Mouse (Mus musculus): ENCODE data around the gene Il10. TPM values are rescaled to one million over a fixed set of nuclear protein-coding genes. Genes with fewer than 3 reads are reported as not detected.

Gene Il10
- total and polyA plus RNA-seq, 2 experiments from 2014 or later, result not detected

- DNase-seq (ENCODE audit: low spot score) (no peak), ATAC-seq (no peak)
- no peaks in the 10 kb centered on the region for H3K36me3 ChIP-seq (ENCODE audit: insufficient read depth, low read length)
- H3K9me3 ChIP-seq (ENCODE audit: low read length), result no peaks in the 10 kb centered on the region
- no peak for TF ChIP-seq CTCF (IDR thresholded peaks at IDR 0.05; ENCODE audit: low read depth)
- no peak overlapping the region for H3K4me3 ChIP-seq (ENCODE audit: low read length)
- 93% methylated on average over 8 of the region's 8 CpGs for WGBS
- H3K4me2 ChIP-seq (ENCODE audit: low read depth, low read length), result no peak overlapping the region
- H3K27ac ChIP-seq, result no peak overlapping the region
- H3K4me1 ChIP-seq (ENCODE audit: insufficient read depth, low read length), result no peaks in the 10 kb centered on the region
- H3K27me3 ChIP-seq (ENCODE audit: insufficient read depth, low read length), result no peaks in the 10 kb centered on the region
- H3K9ac ChIP-seq (replicated peaks; ENCODE audit: low read length), result no peak overlapping the region
Measured at GRCm38 (mm10) chr1:131048946-131049345, 29.3 kb downstream of the Il10 start.

- WGBS, result 90% methylated on average over 5 of the region's 5 CpGs
Measured at GRCm38 (mm10) chr1:131049361-131049806, 29.7 kb downstream of the Il10 start.

GRCm38 (mm10) chr1:131050011-131050410 is 30.4 kb downstream of the Il10 start:
- DNase-seq (ENCODE audit: low spot score) (no peak), ATAC-seq (no peak)
- Histone ChIP-seq H3K4me1 (ENCODE audit: insufficient read depth, low read length) (no peaks in the 10 kb centered on the region), H3K9ac (replicated peaks; ENCODE audit: low read length) (no peak overlapping the region), H3K9me3 (ENCODE audit: low read length) (no peaks in the 10 kb centered on the region), H3K4me2 (ENCODE audit: low read depth, low read length) (no peak overlapping the region), H3K27ac (no peak overlapping the region), H3K36me3 (ENCODE audit: insufficient read depth, low read length) (no peaks in the 10 kb centered on the region; the same call in 1 of the 2 replicates), H3K27me3 (ENCODE audit: insufficient read depth, low read length) (no peaks in the 10 kb centered on the region), H3K4me3 (ENCODE audit: low read length) (no peak overlapping the region)
- no peak for TF ChIP-seq CTCF (IDR thresholded peaks at IDR 0.05; ENCODE audit: low read depth)
- WGBS, result 88% methylated on average over 5 of the region's 5 CpGs

More at GRCm38 (mm10) chr1:131049361-131049806, 29.7 kb downstream of the Il10 start:
- Histone ChIP-seq H3K9me3 (ENCODE audit: low read length) (no peaks in the 10 kb centered on the region), H3K27ac (no peak overlapping the region), H3K4me1 (ENCODE audit: insufficient read depth, low read length) (no peaks in the 10 kb centered on the region), H3K4me2 (ENCODE audit: low read depth, low read length) (no peak overlapping the region), H3K36me3 (ENCODE audit: insufficient read depth, low read length) (no peaks in the 10 kb centered on the region; the same call in 1 of the 2 replicates), H3K4me3 (ENCODE audit: low read length) (no peak overlapping the region), H3K27me3 (ENCODE audit: insufficient read depth, low read length) (no peaks in the 10 kb centered on the region), H3K9ac (replicated peaks; ENCODE audit: low read length) (no peak overlapping the region)
- ATAC-seq, result no peak
- no peak for TF ChIP-seq CTCF (IDR thresholded peaks at IDR 0.05; ENCODE audit: low read depth)
- DNase-seq (ENCODE audit: low spot score), result no peak

- 88% methylated on average over 5 of the region's 5 CpGs for WGBS
- 0 out of 2 replicates have a peak, but pooled peaks have one; percentile 26 for TF ChIP-seq CTCF (IDR thresholded peaks at IDR 0.05; ENCODE audit: low read depth)
- H3K4me2 ChIP-seq (ENCODE audit: low read depth, low read length), result no peak overlapping the region
Measured at GRCm38 (mm10) chr1:131050617-131051016, 31.0 kb downstream of the Il10 start.

GRCm38 (mm10) chr1:131051073-131051472 is 31.4 kb downstream of the Il10 start:
- DNase-seq (ENCODE audit: low spot score) (no peak), ATAC-seq (no peak)
- TF ChIP-seq CTCF (IDR thresholded peaks at IDR 0.05; ENCODE audit: low read depth), result no peak
- Histone ChIP-seq H3K27me3 (ENCODE audit: insufficient read depth, low read length) (no peaks in the 10 kb centered on the region), H3K27ac (no peak overlapping the region), H3K4me3 (ENCODE audit: low read length) (no peak overlapping the region), H3K36me3 (ENCODE audit: insufficient read depth, low read length) (peaks cover 9% of the 10 kb centered on the region; the same call in 1 of the 2 replicates), H3K4me2 (ENCODE audit: low read depth, low read length) (no peak overlapping the region), H3K4me1 (ENCODE audit: insufficient read depth, low read length) (no peaks in the 10 kb centered on the region), H3K9ac (replicated peaks; ENCODE audit: low read length) (no peak overlapping the region), H3K9me3 (ENCODE audit: low read length) (no peaks in the 10 kb centered on the region)
- WGBS, result 37% methylated on average over 7 of the region's 7 CpGs

More at GRCm38 (mm10) chr1:131050617-131051016, 31.0 kb downstream of the Il10 start:
- no peak for DNase-seq (ENCODE audit: low spot score)
- Histone ChIP-seq H3K27me3 (ENCODE audit: insufficient read depth, low read length) (no peaks in the 10 kb centered on the region), H3K9ac (replicated peaks; ENCODE audit: low read length) (no peak overlapping the region), H3K4me3 (ENCODE audit: low read length) (no peak overlapping the region), H3K36me3 (ENCODE audit: insufficient read depth, low read length) (peaks cover 4% of the 10 kb centered on the region; the same call in 1 of the 2 replicates), H3K27ac (no peak overlapping the region), H3K4me1 (ENCODE audit: insufficient read depth, low read length) (no peaks in the 10 kb centered on the region), H3K9me3 (ENCODE audit: low read length) (no peaks in the 10 kb centered on the region)
- ATAC-seq, result no peak

- no peak overlapping the region; the same call in 1 of the 2 replicates for H3K9ac ChIP-seq (replicated peaks; ENCODE audit: low read length)
- no peaks in the 10 kb centered on the region for H3K4me1 ChIP-seq (ENCODE audit: insufficient read depth, low read length)
- peak; percentile 93 for DNase-seq (ENCODE audit: low spot score)
- no peak overlapping the region for H3K4me3 ChIP-seq (ENCODE audit: low read length)
- H3K9me3 ChIP-seq (ENCODE audit: low read length), result no peaks in the 10 kb centered on the region
- TF ChIP-seq CTCF (IDR thresholded peaks at IDR 0.05; ENCODE audit: low read depth), result peak; percentile 91
- whole genome bisulfite sequencing, result under 1% methylated on average over 8 of the region's 8 CpGs
- H3K4me2 ChIP-seq (ENCODE audit: low read depth, low read length), result no peak overlapping the region
- ATAC-seq, result peak; percentile 79
- H3K27ac ChIP-seq, result no peak overlapping the region
- H3K27me3 ChIP-seq (ENCODE audit: insufficient read depth, low read length), result no peaks in the 10 kb centered on the region
- H3K36me3 ChIP-seq (ENCODE audit: insufficient read depth, low read length), result peaks cover 25% of the 10 kb centered on the region; the same call in 1 of the 2 replicates
Measured at GRCm38 (mm10) chr1:131053239-131053638, 33.6 kb downstream of the Il10 start.

- H3K27me3 ChIP-seq (ENCODE audit: insufficient read depth, low read length), result no peaks in the 10 kb centered on the region
- no peaks in the 10 kb centered on the region for H3K9me3 ChIP-seq (ENCODE audit: low read length)
- no peaks in the 10 kb centered on the region for H3K4me1 ChIP-seq (ENCODE audit: insufficient read depth, low read length)
- H3K36me3 ChIP-seq (ENCODE audit: insufficient read depth, low read length), result peaks cover 25% of the 10 kb centered on the region; the same call in 1 of the 2 replicates
- H3K9ac ChIP-seq (replicated peaks; ENCODE audit: low read length), result no peak overlapping the region
- WGBS, result 54% methylated on average over 4 of the region's 4 CpGs
- ATAC-seq (peak; percentile 43), DNase-seq (ENCODE audit: low spot score) (no peak)
- H3K4me2 ChIP-seq (ENCODE audit: low read depth, low read length), result no peak overlapping the region
- H3K27ac ChIP-seq, result no peak overlapping the region
- no peak for TF ChIP-seq CTCF (IDR thresholded peaks at IDR 0.05; ENCODE audit: low read depth)
- no peak overlapping the region for H3K4me3 ChIP-seq (ENCODE audit: low read length)
Measured at GRCm38 (mm10) chr1:131053656-131054055, 34.0 kb downstream of the Il10 start.
